Mouse (Mus musculus) testis, adult 2 months (tissue): ENCODE data around the gene Atp8b4.

Source experiments
- CTCF ChIP-seq: fragments of 200-500 bp; IDR thresholded peaks from 2 replicates; pipeline ENCODE4 v1.5.1; 2012; ENCODE audit warnings: low read depth, mild to moderate bottlenecking, inconsistent platforms, low read length, moderate library complexity; ENCODE audit not compliant: control insufficient read depth, insufficient read depth, insufficient replicate concordance
- POLR2A ChIP-seq: fragments of 200-500 bp; IDR thresholded peaks from 2 replicates; pipeline ENCODE4 v1.6.1; 2012; ENCODE audit warnings: low read depth, mild to moderate bottlenecking, inconsistent platforms, low read length, moderate library complexity; ENCODE audit not compliant: control insufficient read depth

DNA sequence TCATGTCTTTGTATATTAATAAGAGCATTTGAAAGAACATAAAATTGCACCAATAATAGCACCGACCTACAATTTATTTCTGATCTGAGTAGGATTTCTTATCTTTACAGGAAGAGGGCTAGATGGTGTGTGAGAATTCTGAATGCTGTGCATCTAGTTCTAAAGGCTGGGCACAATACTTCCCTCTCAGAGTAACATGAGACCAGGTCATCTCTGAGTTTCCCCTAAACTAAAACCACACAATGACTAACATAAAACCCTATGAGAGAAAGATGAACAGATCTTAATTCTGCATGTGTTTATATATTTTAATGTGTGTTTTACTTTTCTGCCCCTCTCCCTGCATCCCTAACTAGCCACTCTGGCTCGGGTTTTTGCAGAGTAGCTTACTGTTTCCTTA, 101.5 kb downstream of the Atp8b4 start:
- TF ChIP-seq POLR2A (no peak), CTCF (no peak)
